Mouse (Mus musculus): ENCODE results near the gene Nid2. TPM values are rescaled to one million over a fixed set of nuclear protein-coding genes. Genes with fewer than 3 reads are reported as not detected.

Gene Nid2
- polyA plus RNA-seq, 1 experiment from 2014 or later = 24.1 TPM

DNA sequence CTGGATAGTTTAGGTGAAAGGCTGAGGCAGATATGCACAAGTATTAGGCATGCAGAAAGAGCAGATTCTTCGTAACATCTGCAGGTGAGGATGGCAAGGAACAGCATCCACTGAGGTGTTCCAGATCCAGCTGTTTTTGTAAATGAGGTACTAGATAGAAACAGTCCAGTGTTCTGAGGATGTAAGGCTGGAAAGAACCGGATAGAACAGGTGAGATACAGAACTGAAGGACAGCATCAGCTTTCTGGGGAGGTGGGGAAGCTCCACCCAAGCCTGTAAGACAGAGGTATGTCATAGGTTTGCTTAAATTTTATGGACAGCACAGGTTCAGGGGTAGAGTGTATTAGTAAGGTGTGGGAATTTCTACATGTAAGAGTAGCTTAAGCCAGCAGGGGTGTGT is 4.3 kb upstream of the Nid2 start:
- H3K36me3 ChIP-seq = no peaks in the 10 kb centered on the region
- no peak overlapping the region for H3K9ac ChIP-seq
- 71% methylated on average over 2 of the region's 2 CpGs for WGBS (ENCODE audit: insufficient replicate concordance)
- H3K4me2 ChIP-seq = no peak overlapping the region
- H3K27ac ChIP-seq = no peak overlapping the region
- H3K4me1 ChIP-seq = peaks cover 16% of the 10 kb centered on the region
- H3K27me3 ChIP-seq (replicated peaks) = peaks cover 22% of the 10 kb centered on the region
- no peaks in the 10 kb centered on the region for H3K9me3 ChIP-seq (replicated peaks)
- ATAC-seq = no peak
- no peak overlapping the region for H3K4me3 ChIP-seq

DNA sequence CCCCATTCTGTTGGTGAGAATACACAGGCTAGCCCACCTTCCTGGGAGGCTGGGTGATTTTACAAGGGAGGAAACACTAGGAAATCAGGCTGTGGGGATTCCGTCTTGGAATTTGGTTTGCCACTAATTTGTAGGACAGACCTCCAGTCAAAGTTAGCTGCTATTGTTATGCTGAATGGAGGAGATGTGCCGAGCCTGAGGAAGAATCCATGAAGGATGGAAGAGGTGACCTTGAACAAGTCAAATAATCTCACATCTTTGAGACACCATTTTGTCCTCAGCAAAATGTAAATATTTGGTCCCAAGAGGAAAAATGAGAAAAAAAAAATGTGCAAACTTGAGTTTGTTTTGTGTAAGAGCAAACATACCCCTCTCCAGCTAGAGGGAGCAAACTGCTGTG is 1.3 kb upstream of the Nid2 start:
- Histone ChIP-seq H3K9ac (no peak overlapping the region), H3K9me3 (replicated peaks) (no peaks in the 10 kb centered on the region), H3K27ac (no peak overlapping the region)

DNA sequence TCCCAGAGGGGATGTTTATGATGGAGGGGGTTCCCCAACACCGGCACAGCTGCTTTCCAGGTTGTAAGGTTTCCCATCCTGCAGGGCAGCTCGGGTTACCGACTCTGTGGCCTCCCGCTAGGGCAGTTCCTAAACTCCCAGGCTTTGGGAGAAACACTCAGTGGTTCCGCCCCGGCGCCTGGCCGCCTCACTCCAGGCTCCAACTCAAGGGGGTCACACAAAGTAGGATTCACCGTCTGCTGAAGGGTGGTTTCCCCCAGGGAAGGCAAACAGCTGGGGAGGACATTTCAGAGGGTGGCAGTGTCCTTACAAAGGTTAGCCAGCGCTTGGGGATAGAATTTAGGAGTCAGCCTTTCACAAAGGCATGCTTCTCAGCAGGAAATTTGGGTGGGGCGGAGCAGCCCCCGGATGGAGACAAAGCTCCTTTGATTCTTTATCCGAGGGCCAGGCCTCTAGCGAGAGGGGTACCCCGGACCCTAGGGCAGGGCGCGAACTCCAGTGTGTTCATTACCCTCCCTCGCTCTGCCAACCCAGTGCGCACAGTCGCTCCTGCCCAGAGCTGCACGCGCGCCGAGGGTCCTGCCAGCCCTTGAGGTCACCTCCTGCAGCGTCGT is 547 bp upstream of the Nid2 start:
- Histone ChIP-seq H3K4me3 (peak overlapping the region; percentile 57), H3K4me2 (peak overlapping the region; percentile 82), H3K9me3 (replicated peaks) (no peaks in the 10 kb centered on the region), H3K27ac (peak overlapping the region; percentile 56; the same call in 1 of the 2 replicates), H3K36me3 (no peaks in the 10 kb centered on the region), H3K9ac (peak overlapping the region; percentile 29), H3K4me1 (peaks cover 22% of the 10 kb centered on the region), H3K27me3 (replicated peaks) (peaks cover 40% of the 10 kb centered on the region)
- peak; percentile 69 for ATAC-seq
- WGBS (ENCODE audit: insufficient replicate concordance) = 6% methylated on average over 26 of the region's 26 CpGs

More for the DNA sequence above, 1.3 kb upstream of the Nid2 start:
- no peaks in the 10 kb centered on the region for H3K36me3 ChIP-seq
- 61% methylated on average over 2 of the region's 2 CpGs for WGBS (ENCODE audit: insufficient replicate concordance)
- peaks cover 22% of the 10 kb centered on the region for H3K4me1 ChIP-seq
- no peak for ATAC-seq
- peaks cover 40% of the 10 kb centered on the region for H3K27me3 ChIP-seq (replicated peaks)
- no peak overlapping the region for H3K4me2 ChIP-seq
- H3K4me3 ChIP-seq = no peak overlapping the region

DNA sequence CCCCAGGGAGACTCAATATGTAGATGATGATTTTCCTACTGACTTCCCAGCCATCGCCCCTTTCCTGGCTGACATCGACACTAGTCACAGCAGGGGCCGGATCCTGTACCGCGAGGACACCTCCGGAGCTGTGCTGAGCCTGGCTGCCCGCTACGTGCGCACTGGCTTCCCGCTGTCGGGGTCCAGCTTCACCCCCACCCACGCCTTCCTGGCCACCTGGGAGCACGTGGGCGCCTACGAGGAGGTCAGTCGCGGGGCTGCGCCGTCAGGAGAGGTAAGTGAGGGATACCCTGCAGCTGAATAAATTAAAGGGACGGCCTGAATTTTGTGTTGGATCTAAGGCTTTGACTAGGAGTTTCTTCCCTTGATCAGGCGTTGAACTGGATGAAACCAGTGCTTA is 1.2 kb downstream of the Nid2 start:
- 13% methylated on average over 21 of the region's 21 CpGs for whole genome bisulfite sequencing (ENCODE audit: insufficient replicate concordance)
- no peaks in the 10 kb centered on the region for H3K9me3 ChIP-seq (replicated peaks)
- peak overlapping the region; percentile 57 for H3K4me3 ChIP-seq
- peak overlapping the region; percentile 6; the same call in 1 of the 2 replicates for H3K9ac ChIP-seq
- H3K4me1 ChIP-seq = peaks cover 22% of the 10 kb centered on the region
- H3K4me2 ChIP-seq = peak overlapping the region; percentile 82
- no peak for ATAC-seq
- H3K27me3 ChIP-seq (replicated peaks) = peaks cover 40% of the 10 kb centered on the region
- 0 out of 2 replicates have a peak, but pooled peaks cover 1% of the 10 kb centered on the region for H3K36me3 ChIP-seq
- no peak overlapping the region for H3K27ac ChIP-seq

DNA sequence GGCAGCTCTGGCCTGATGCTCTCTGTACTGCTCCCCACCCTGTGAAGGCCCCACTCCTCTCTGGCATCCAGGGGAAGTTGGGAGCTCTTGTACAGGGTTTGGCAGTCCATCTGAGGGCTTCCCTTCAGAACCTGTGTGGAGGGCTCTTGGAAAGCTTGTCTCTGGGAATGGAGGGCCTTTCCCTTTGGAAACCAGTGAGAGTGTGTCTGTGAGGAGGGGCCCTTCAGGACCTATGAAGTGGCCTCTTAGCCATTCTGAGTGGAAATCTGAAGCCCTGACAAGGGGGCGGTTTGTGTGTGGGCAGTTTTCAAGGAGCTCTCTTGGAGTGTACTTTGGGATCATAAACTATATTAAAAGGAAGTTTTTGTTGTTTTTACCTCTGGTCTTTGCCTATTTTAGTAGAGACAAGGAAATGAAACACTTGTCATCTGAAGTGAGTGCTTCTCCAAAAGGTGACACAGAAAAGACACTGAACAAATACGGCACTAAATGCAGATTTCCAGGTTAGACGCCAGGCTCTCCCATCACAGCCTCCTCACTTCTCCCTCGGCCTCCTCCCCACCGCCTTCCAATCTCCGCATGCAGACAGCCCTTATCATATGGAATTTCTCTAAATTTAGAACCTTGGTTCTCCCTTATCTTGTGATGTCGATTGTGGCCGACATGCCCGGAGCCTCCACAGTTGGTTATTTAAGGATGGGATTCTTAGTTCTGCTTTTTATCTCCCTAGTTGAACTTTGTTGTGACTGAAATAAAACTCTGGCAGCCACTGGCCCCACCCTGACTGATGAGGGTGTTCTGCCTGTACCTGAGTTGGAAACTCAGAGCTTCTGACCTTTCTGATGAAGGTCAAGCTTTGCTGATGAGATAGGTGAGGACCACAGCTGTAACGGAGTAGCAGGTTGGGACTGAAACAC is 8.5 kb downstream of the Nid2 start:
- Histone ChIP-seq H3K27me3 (replicated peaks) (no peaks in the 10 kb centered on the region), H3K4me2 (no peak overlapping the region), H3K4me1 (peaks cover 51% of the 10 kb centered on the region), H3K9me3 (replicated peaks) (no peaks in the 10 kb centered on the region), H3K36me3 (0 out of 2 replicates have a peak, but pooled peaks cover 2% of the 10 kb centered on the region), H3K27ac (no peak overlapping the region), H3K9ac (no peak overlapping the region), H3K4me3 (no peak overlapping the region)
- WGBS (ENCODE audit: insufficient replicate concordance) = 23% methylated on average over 10 of the region's 10 CpGs
- no peak for ATAC-seq

DNA sequence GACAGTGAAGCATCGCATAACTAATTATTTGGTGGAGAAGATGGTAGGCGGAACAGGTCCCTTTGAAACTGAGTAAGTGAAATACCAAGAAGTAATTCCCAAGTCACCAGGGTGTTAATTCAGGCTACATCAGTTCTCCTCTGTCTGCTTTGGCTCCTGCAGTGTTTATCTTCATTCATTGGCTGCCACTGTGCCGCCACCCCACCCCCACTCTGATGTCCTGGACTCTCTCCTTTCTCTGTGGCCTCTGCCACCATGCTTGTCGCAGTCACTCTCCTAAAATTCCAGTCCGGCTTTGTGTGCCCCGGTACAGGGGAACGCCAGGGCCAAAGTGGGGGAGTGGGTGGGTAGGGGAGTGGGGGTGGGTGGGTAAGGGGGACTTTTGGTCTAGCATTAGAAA is 9.7 kb downstream of the Nid2 start:
- Histone ChIP-seq H3K4me1 (peaks cover 62% of the 10 kb centered on the region), H3K27ac (no peak overlapping the region), H3K9ac (no peak overlapping the region), H3K4me2 (no peak overlapping the region), H3K27me3 (replicated peaks) (no peaks in the 10 kb centered on the region), H3K9me3 (replicated peaks) (no peaks in the 10 kb centered on the region), H3K4me3 (no peak overlapping the region), H3K36me3 (0 out of 2 replicates have a peak, but pooled peaks cover 2% of the 10 kb centered on the region)
- 49% methylated on average over 7 of the region's 7 CpGs for WGBS (ENCODE audit: insufficient replicate concordance)
- no peak for ATAC-seq

DNA sequence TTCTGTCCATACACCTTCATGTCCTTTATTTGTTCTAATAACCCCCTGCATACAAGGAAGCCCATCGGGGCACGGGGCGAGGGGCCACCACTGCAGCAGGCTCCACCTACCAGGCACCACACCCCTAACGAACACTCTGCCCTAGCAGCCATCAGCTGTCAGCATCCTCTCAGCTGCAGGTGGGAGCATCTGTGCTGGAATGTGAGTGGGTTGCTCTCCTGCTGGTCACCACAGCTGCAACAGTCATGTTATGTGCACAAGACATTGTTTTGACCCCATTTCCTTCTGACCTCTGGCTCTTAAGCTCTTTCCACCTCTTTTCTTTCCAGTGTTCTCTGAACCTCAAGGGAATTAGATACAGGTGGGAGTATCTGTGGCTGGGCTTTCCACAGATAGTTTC is 10.9 kb downstream of the Nid2 start:
- Histone ChIP-seq H3K4me3 (no peak overlapping the region), H3K27ac (no peak overlapping the region), H3K9ac (no peak overlapping the region), H3K9me3 (replicated peaks) (no peaks in the 10 kb centered on the region), H3K4me1 (peaks cover 72% of the 10 kb centered on the region), H3K27me3 (replicated peaks) (no peaks in the 10 kb centered on the region), H3K4me2 (no peak overlapping the region), H3K36me3 (0 out of 2 replicates have a peak, but pooled peaks cover 2% of the 10 kb centered on the region)
- WGBS (ENCODE audit: insufficient replicate concordance) = 35% methylated on average over 4 of the region's 4 CpGs
- ATAC-seq = no peak

DNA sequence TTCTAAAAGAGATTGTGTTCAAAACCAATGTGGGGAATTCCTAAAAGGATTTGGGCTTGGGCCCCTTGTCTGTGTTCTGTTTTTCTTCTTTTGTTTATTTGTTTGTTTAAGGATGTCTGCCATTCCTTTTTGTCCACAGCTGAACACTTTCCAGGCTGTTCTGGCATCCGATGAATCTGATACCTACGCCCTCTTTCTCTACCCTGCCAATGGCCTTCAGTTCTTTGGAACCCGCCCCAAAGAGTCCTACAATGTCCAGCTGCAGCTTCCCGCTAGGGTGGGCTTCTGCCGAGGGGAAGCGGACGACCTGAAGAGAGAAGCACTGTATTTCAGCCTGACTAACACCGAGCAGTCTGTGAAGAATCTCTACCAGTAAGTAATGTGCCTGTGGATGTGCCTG is 12.5 kb downstream of the Nid2 start:
- H3K4me3 ChIP-seq = no peak overlapping the region
- 65% methylated on average over 8 of the region's 8 CpGs for WGBS (ENCODE audit: insufficient replicate concordance)
- H3K9ac ChIP-seq = no peak overlapping the region
- H3K27me3 ChIP-seq (replicated peaks) = no peaks in the 10 kb centered on the region
- no peak for ATAC-seq
- no peak overlapping the region for H3K4me2 ChIP-seq
- no peaks in the 10 kb centered on the region for H3K36me3 ChIP-seq
- H3K4me1 ChIP-seq = peaks cover 72% of the 10 kb centered on the region
- H3K9me3 ChIP-seq (replicated peaks) = no peaks in the 10 kb centered on the region
- no peak overlapping the region for H3K27ac ChIP-seq

DNA sequence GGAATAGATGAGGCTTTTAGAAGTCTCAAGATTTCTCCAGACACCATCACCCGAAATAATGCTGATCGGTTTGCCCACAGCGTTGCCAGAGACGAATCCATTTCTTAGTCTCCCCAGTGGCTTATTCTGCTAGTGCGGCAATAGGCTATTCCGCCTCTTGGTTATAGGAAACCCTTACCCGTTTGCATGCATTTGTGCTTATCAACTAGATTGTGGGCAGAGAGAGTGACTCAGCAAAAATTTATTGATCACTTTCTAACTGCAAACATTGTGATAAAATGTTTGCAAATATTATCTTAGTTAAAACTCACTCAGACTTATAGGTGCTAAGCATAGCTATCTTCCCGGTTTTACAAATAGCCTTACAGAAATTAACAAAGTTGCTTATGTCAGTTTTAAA is 13.3 kb downstream of the Nid2 start:
- H3K27ac ChIP-seq = no peak overlapping the region
- H3K4me3 ChIP-seq = no peak overlapping the region
- H3K9ac ChIP-seq = no peak overlapping the region
- no peaks in the 10 kb centered on the region for H3K9me3 ChIP-seq (replicated peaks)
- 0 out of 2 replicates have a peak, but pooled peaks cover 3% of the 10 kb centered on the region for H3K36me3 ChIP-seq
- peaks cover 68% of the 10 kb centered on the region for H3K4me1 ChIP-seq
- no peaks in the 10 kb centered on the region for H3K27me3 ChIP-seq (replicated peaks)
- ATAC-seq = peak; percentile 28; the same call in 1 of the 2 replicates
- WGBS (ENCODE audit: insufficient replicate concordance) = 47% methylated on average over 8 of the region's 8 CpGs
- no peak overlapping the region for H3K4me2 ChIP-seq

DNA sequence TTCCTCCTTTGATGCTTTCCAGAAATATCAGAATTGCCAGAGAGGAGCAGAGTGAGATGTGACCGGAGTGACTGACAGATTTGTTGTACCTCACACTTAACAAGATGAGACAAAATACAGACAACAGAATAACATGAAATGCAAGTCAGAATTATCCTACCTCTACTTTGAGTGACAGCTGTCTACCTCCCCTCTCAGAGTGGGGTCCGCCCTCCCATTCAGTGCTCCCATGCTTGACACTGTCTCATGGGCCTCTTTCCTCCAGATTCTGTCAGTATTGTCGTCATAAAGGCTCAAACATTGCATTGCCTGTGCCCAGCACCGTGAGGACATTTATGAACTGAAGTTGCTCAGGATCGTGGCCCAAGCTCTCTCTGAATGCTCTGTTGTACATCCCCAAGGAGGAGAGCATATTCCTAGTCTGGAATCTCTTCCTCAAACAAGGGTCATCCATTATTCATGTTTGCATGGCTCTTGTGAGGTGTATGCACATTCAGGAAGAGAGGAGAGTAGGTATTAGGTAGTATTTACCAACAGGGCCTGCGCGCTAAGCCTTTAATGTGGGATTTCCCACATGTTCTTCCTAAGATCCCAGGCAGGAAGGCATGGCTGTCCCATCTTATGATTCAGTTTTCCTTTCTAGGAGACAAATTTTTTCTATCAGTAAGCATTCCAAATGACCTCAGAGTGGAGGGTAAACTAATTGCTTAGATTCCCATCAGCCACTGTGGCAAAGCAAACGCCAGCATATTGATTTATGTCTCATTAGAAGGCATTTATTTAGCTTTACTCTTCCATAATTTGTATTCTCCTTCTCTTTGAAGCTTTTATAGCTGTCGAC is 14.7 kb downstream of the Nid2 start:
- peak overlapping the region; percentile 16; the same call in 1 of the 2 replicates for H3K27ac ChIP-seq
- H3K4me3 ChIP-seq = no peak overlapping the region
- H3K9ac ChIP-seq = no peak overlapping the region
- 71% methylated on average over 9 of the region's 9 CpGs for WGBS (ENCODE audit: insufficient replicate concordance)
- H3K4me1 ChIP-seq = peaks cover 65% of the 10 kb centered on the region
- no peak overlapping the region for H3K4me2 ChIP-seq
- no peaks in the 10 kb centered on the region for H3K9me3 ChIP-seq (replicated peaks)
- no peak for ATAC-seq
- 0 out of 2 replicates have a peak, but pooled peaks cover 3% of the 10 kb centered on the region for H3K36me3 ChIP-seq
- H3K27me3 ChIP-seq (replicated peaks) = no peaks in the 10 kb centered on the region

DNA sequence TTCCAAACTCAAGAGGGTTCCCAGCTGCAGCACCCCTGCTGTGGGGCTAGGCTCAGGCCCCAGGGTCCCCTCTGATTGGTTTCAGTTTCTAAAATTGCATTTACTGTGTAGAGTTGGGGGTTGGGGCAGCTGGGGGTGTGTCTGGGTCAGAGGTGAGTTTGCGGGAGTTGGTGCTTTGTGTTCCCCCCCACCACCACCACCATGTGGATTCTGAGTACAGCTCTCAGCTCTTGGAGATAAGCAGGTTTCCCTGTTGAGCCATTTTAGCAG is 15.2 kb downstream of the Nid2 start:
- Histone ChIP-seq H3K27me3 (replicated peaks) (no peaks in the 10 kb centered on the region), H3K36me3 (0 out of 2 replicates have a peak, but pooled peaks cover 3% of the 10 kb centered on the region), H3K9ac (no peak overlapping the region), H3K27ac (peak overlapping the region; percentile 16; the same call in 1 of the 2 replicates), H3K4me3 (no peak overlapping the region), H3K9me3 (replicated peaks) (no peaks in the 10 kb centered on the region), H3K4me1 (peaks cover 64% of the 10 kb centered on the region), H3K4me2 (no peak overlapping the region)
- ATAC-seq = peak; percentile 41; the same call in 1 of the 2 replicates
- 9% methylated on average over 1 of the region's 1 CpGs for WGBS (ENCODE audit: insufficient replicate concordance)
